ENCODE assay signal across 8 mouse cellular contexts in genomic region chr5:64862269-64862668, GRCm38 (mm10). TPM values are rescaled to one million over a fixed set of nuclear protein-coding genes. Genes with fewer than 3 reads are reported as not detected.
DNase-seq lines count a peak whose midpoint lies in the region; ATAC-seq lines count a peak whose summit lies in the region.

No protein-coding gene starts in this region.

- WGBS in intestine, embryonic 14.5 days = 25% methylated on average over 9 of the region's 9 CpGs
- 69% methylated on average over 9 of the region's 9 CpGs for WGBS in liver, embryonic 11.5 days

- peaks cover 48% of the 10 kb centered on the region for H3K4me1 ChIP-seq in intestine, embryonic 14.5 days (replicated peaks; ENCODE audit: control insufficient read depth, insufficient read depth, low read length)
- peaks cover 27% of the 10 kb centered on the region for H3K4me1 ChIP-seq in liver, embryonic 11.5 days (replicated peaks; ENCODE audit: control insufficient read depth, insufficient read depth, low read length)

- no peak overlapping the region for H3K9ac ChIP-seq in intestine, embryonic 14.5 days (ENCODE audit: low read length)
- no peak overlapping the region; the same call in 1 of the 2 replicates for H3K9ac ChIP-seq in liver, embryonic 11.5 days (ENCODE audit: low read depth, low read length)

- no peak overlapping the region for H3K4me3 ChIP-seq in intestine, embryonic 14.5 days (ENCODE audit: low read depth, low read length)
- H3K4me3 ChIP-seq in liver, embryonic 11.5 days (ENCODE audit: low read depth, low read length) = no peak overlapping the region

- H3K4me2 ChIP-seq in intestine, embryonic 14.5 days (ENCODE audit: low read length) = peak overlapping the region; percentile 36; the same call in 1 of the 2 replicates
- peak overlapping the region; percentile 61 for H3K4me2 ChIP-seq in liver, embryonic 11.5 days

- DNase-seq in cerebellum, postnatal 14 days = peak; percentile 46 to 61
- no peak for DNase-seq in cerebellum, adult 9-11 months
- peak; percentile 43 for DNase-seq in right cerebral cortex, adult 18-20 months
- no peak for DNase-seq in right cerebral cortex, postnatal 14 days
- DNase-seq in intestine, embryonic 14.5 days (ENCODE audit: low spot score) = no peak
- no peak for DNase-seq in liver, embryonic 11.5 days (ENCODE audit: low spot score)
- DNase-seq in urinary bladder, postnatal 14 days (ENCODE audit: low spot score) = no peak

- peak overlapping the region; percentile 85 for H3K27ac ChIP-seq in intestine, embryonic 14.5 days (ENCODE audit: low read depth)
- H3K27ac ChIP-seq in liver, embryonic 11.5 days (ENCODE audit: low read depth, low read length) = 0 out of 2 replicates have a peak overlapping the region, but pooled peaks have one; percentile 32

- no peaks in the 10 kb centered on the region for H3K36me3 ChIP-seq in intestine, embryonic 14.5 days (ENCODE audit: control insufficient read depth, insufficient read depth, low read length)
- no peaks in the 10 kb centered on the region for H3K36me3 ChIP-seq in liver, embryonic 11.5 days (ENCODE audit: control insufficient read depth, insufficient read depth, low read length)

- no peaks in the 10 kb centered on the region for H3K9me3 ChIP-seq in intestine, embryonic 14.5 days (ENCODE audit: control insufficient read depth, low read length)
- H3K9me3 ChIP-seq in liver, embryonic 11.5 days (ENCODE audit: control insufficient read depth, low read length) = no peaks in the 10 kb centered on the region

- no peak for ATAC-seq in intestine, embryonic 14.5 days (replicated peaks; ENCODE audit: low FRiP score, low TSS enrichment, low read depth)
- ATAC-seq in liver, embryonic 11.5 days (replicated peaks; ENCODE audit: low FRiP score) = no peak
- no peak for ATAC-seq in granulocyte monocyte progenitor cell, adult 5-6 weeks (replicated peaks; ENCODE audit: poor library complexity, severe bottlenecking)

- H3K27me3 ChIP-seq in intestine, embryonic 14.5 days (replicated peaks; ENCODE audit: control insufficient read depth, insufficient read depth, low read length) = no peaks in the 10 kb centered on the region
- no peaks in the 10 kb centered on the region for H3K27me3 ChIP-seq in liver, embryonic 11.5 days (replicated peaks; ENCODE audit: control insufficient read depth, insufficient read depth, low read length)

RNA-seq across cellular contexts. Expression of gene Klf3, which starts 59.1 kb away (rescaled TPM):
- polyA plus RNA-seq in intestine, embryonic 14.5 days (2014; fragmentation: Nextera tagmentation; extraction: Ambion mirVana) = 75.2 and 88.0 TPM in 2 replicates
- 66.9 and 68.7 TPM in 2 replicates for polyA plus RNA-seq in liver, embryonic 11.5 days (2014; fragmentation: Nextera tagmentation; extraction: Ambion mirVana)
- total RNA-seq in granulocyte monocyte progenitor cell, adult 5-6 weeks (2014; fragmentation: Nextera tagmentation) = 23.6 and 28.1 TPM in 2 replicates
- total RNA-seq in granulocyte monocyte progenitor cell, adult 5-6 weeks (2017) = 6.9 and 8.9 TPM in 2 replicates

Comparison
In these comparisons a context has a peak if more than half of its experiments do, and no peak if none do; other contexts are left out.
1. DNase-seq: peak in cerebellum, postnatal 14 days (2 of 2) and right cerebral cortex, adult 18-20 months (single experiment); none in cerebellum, adult 9-11 months (single experiment), right cerebral cortex, postnatal 14 days (single experiment), intestine, embryonic 14.5 days (single experiment), liver, embryonic 11.5 days (single experiment) and urinary bladder, postnatal 14 days (single experiment).